Mouse (Mus musculus) liver, embryonic 14.5 days (tissue): ENCODE measurements around the gene Eif3c. TPM values are rescaled to one million over a fixed set of nuclear protein-coding genes. Genes with fewer than 3 reads are reported as not detected.

ENCODE experiments used
- ATAC-seq: fragments of 200-750 bp; cut with Nextera tagmentation; 2 replicates; pipeline ENCODE4 v1.8.0; 2017; ENCODE audit warnings: moderate number of reproducible peaks, mild to moderate bottlenecking, moderate library complexity; ENCODE audit not compliant: insufficient read depth
- DNase-seq, 3 experiments: peaks; one replicate each; pipeline ENCODE4 v3.0.0-alpha.2; 2012 to 2013; ENCODE audit warnings: low read depth in 3 of 3, low spot score in 3 of 3
- H3K27ac ChIP-seq: fragments of 300-500 bp; sonication (generic); 2 replicates; pipeline ENCODE4 v1.5.1; 2014; ENCODE audit warnings: moderate library complexity, mild to moderate bottlenecking, control low read depth, inconsistent platforms
- H3K27me3 ChIP-seq: fragments of 300-500 bp; sonication (generic); 2 replicates; pipeline ENCODE4 v1.6.1; 2014; ENCODE audit warnings: mild to moderate bottlenecking, low read length, moderate library complexity; ENCODE audit not compliant: control insufficient read depth, insufficient read depth
- H3K36me3 ChIP-seq: fragments of 300-500 bp; sonication (generic); replicated peaks from 2 replicates; pipeline ENCODE4 v1.6.1; 2014; ENCODE audit warnings: low read depth; ENCODE audit not compliant: control insufficient read depth, insufficient read depth
- H3K4me1 ChIP-seq, 2 experiments: fragments of 200-500 bp in 1 of 2; fragments of 300-500 bp in 1 of 2; sonication (generic) in 1 of 2; replicated peaks; 2 replicates each; pipeline ENCODE4 v1.6.1; 2012 to 2014; ENCODE audit warnings: antibody characterized with exemption in 1 of 2, inconsistent platforms in 1 of 2, low read length in 1 of 2; ENCODE audit not compliant: control insufficient read depth in 2 of 2, insufficient read depth in 2 of 2
- H3K4me2 ChIP-seq: fragments of 300-500 bp; sonication (generic); 2 replicates; pipeline ENCODE4 v1.6.1; 2014; ENCODE audit warnings: low read depth, mild to moderate bottlenecking, control low read depth, moderate library complexity
- H3K4me3 ChIP-seq, 2 experiments: fragments of 200-500 bp in 1 of 2; fragments of 300-500 bp in 1 of 2; sonication (generic) in 1 of 2; 2 replicates each; pipeline ENCODE4 v1.5.1; 2012 to 2014; ENCODE audit warnings: low read depth in 2 of 2, low read length in 2 of 2, mild to moderate bottlenecking in 2 of 2, control low read depth in 1 of 2, inconsistent platforms in 1 of 2, moderate library complexity in 1 of 2; ENCODE audit not compliant: insufficient read depth in 1 of 2
- H3K9ac ChIP-seq: fragments of 300-500 bp; sonication (generic); replicated peaks from 2 replicates; pipeline ENCODE4 v1.6.1; 2014; ENCODE audit warnings: mild to moderate bottlenecking, control low read depth, moderate library complexity
- H3K9me3 ChIP-seq: fragments of 300-500 bp; sonication (generic); 2 replicates; pipeline ENCODE4 v1.6.1; 2016; ENCODE audit warnings: low read length, mixed read lengths; ENCODE audit not compliant: control insufficient read depth
- CTCF ChIP-seq: IDR thresholded peaks from 2 replicates; pipeline ENCODE4 v1.5.1; 2016; ENCODE audit warnings: antibody characterized with exemption, low read depth, control low read depth
- EP300 ChIP-seq: IDR thresholded peaks from 2 replicates; pipeline ENCODE4 v1.6.1; 2016; ENCODE audit warnings: antibody characterized with exemption, low read depth
- WGBS: fragments of 180-500 bp; shearing (Covaris S2); extraction: QIAGEN DNeasy Blood & Tissue Kit; methylation state at CpG from one replicate; pipeline ENCODE4 v1.1.7; 2014; ENCODE audit not compliant: insufficient replicate concordance; 5-methylcytosine and 5-hydroxymethylcytosine counted together
- polyA plus RNA-seq, 2 experiments: library from polyadenylated mRNA; depleted of rRNA in 1 of 2; stranded (reverse) in 1 of 2; unstranded in 1 of 2; fragments of >200 nt; fragmentation: Nextera tagmentation in 1 of 2; extraction: Ambion mirVana in 1 of 2; gene quantifications; 2 replicates each; pipeline versions ENCODE4 v1.2.1 to v1.2.3; 2012 to 2014

Gene Eif3c
- polyA plus RNA-seq, 2 experiments, result 58.0 to 94.4 TPM

- TF ChIP-seq EP300 (no peak), CTCF (no peak)
- Histone ChIP-seq H3K36me3 (no peaks in the 10 kb centered on the region), H3K4me2 (no peak within 1 kb of the TSS), H3K27me3 (no peaks in the 10 kb centered on the region), H3K9ac (no peak within 1 kb of the TSS), H3K9me3 (no peaks in the 10 kb centered on the region), H3K27ac (no peak within 1 kb of the TSS), H3K4me1 (peaks cover 0 to 3% of the 10 kb centered on the region in 2 experiments; a peak in 2 of 4 replicates), H3K4me3 (no peak within 1 kb of the TSS)
- WGBS, result 55% methylated on average over 11 of the region's 11 CpGs
- DNase-seq, result no peak
- ATAC-seq, result no peak
These were observed 28.8 kb upstream of the Eif3c start, which contains the start of gene Il27 for GRCm38 (mm10) chr7:126594862-126595561. Gene Il27, minus strand, starts transcription at chr7:126594941.

- 28% methylated on average over 16 of the region's 16 CpGs for WGBS
- no peak for DNase-seq
- Histone ChIP-seq H3K9ac (no peak overlapping the region), H3K4me2 (no peak overlapping the region), H3K4me3 (no peak overlapping the region), H3K27me3 (no peaks in the 10 kb centered on the region), H3K36me3 (no peaks in the 10 kb centered on the region), H3K27ac (no peak overlapping the region), H3K9me3 (no peaks in the 10 kb centered on the region), H3K4me1 (peaks cover 3 to 10% of the 10 kb centered on the region in 2 experiments; a peak in 3 of 4 replicates)
- peak; percentile 61 for TF ChIP-seq CTCF
- no peak for TF ChIP-seq EP300
- ATAC-seq, result no peak
These were observed 21.6 kb upstream of the Eif3c start for GRCm38 (mm10) chr7:126587779-126588178.

- WGBS, result 59% methylated on average over 8 of the region's 8 CpGs
These were observed 20.6 kb upstream of the Eif3c start for GRCm38 (mm10) chr7:126586839-126587238.

GRCm38 (mm10) chr7:126585717-126586116 is 19.5 kb upstream of the Eif3c start, which contains the start of gene Cln3:
Gene Cln3, minus strand, starts transcription at chr7:126585817.
- Histone ChIP-seq H3K4me1 (peaks cover 3 to 10% of the 10 kb centered on the region in 2 experiments; a peak in 3 of 4 replicates), H3K4me3 (0 out of 4 replicates have a peak within 1 kb of the TSS, but pooled peaks of 1 of the 2 experiments have one; percentile 17), H3K9me3 (no peaks in the 10 kb centered on the region), H3K27ac (no peak within 1 kb of the TSS), H3K27me3 (no peaks in the 10 kb centered on the region), H3K9ac (no peak within 1 kb of the TSS), H3K4me2 (no peak within 1 kb of the TSS), H3K36me3 (no peaks in the 10 kb centered on the region)
- DNase-seq, result no peak
- TF ChIP-seq CTCF (no peak), EP300 (no peak)
- ATAC-seq, result no peak
- WGBS, result 42% methylated on average over 6 of the region's 6 CpGs

More at GRCm38 (mm10) chr7:126586839-126587238, 20.6 kb upstream of the Eif3c start:
- no peak for TF ChIP-seq EP300
- ATAC-seq, result no peak
- H3K9ac ChIP-seq, result no peak overlapping the region
- H3K27me3 ChIP-seq, result no peaks in the 10 kb centered on the region
- no peak for DNase-seq
- H3K27ac ChIP-seq, result no peak overlapping the region
- peaks cover 3 to 10% of the 10 kb centered on the region in 2 experiments; a peak in 3 of 4 replicates for H3K4me1 ChIP-seq
- H3K9me3 ChIP-seq, result no peaks in the 10 kb centered on the region
- H3K36me3 ChIP-seq, result no peaks in the 10 kb centered on the region
- no peak overlapping the region for H3K4me3 ChIP-seq
- H3K4me2 ChIP-seq, result no peak overlapping the region

- Histone ChIP-seq H3K4me3 (peak within 1 kb of the TSS; percentile 17 to 68; a peak in 2 of 4 replicates), H3K4me1 (peaks cover 3 to 10% of the 10 kb centered on the region in 2 experiments; a peak in 3 of 4 replicates), H3K36me3 (no peaks in the 10 kb centered on the region), H3K4me2 (peak within 1 kb of the TSS; percentile 75), H3K27ac (no peak within 1 kb of the TSS), H3K27me3 (no peaks in the 10 kb centered on the region), H3K9ac (no peak within 1 kb of the TSS; the same call in 1 of the 2 replicates), H3K9me3 (no peaks in the 10 kb centered on the region)
- WGBS, result 16% methylated on average over 8 of the region's 8 CpGs
- no peak for TF ChIP-seq CTCF
- TF ChIP-seq EP300, result no peak
- no peak for ATAC-seq
- peak in 1 of 3 experiments; percentile 35 for DNase-seq
These were observed 18.3 kb upstream of the Eif3c start, which contains the start of gene Apobr for GRCm38 (mm10) chr7:126584506-126584977. Gene Apobr, plus strand, starts transcription at chr7:126584942.
